Mouse (Mus musculus) olfactory bulb, adult 2 months (tissue): ENCODE results near the gene Napa.

ENCODE experiments used
- CTCF ChIP-seq: fragments of 200-500 bp; IDR thresholded peaks from 2 replicates; pipeline ENCODE4 v1.5.1; 2012; ENCODE audit warnings: low read depth, mild to moderate bottlenecking, low read length, moderate library complexity; ENCODE audit not compliant: insufficient read depth
- POLR2A ChIP-seq: fragments of 200-500 bp; IDR thresholded peaks from 2 replicates; pipeline ENCODE4 v1.6.1; 2012; ENCODE audit warnings: mild to moderate bottlenecking, low read depth, low read length, moderate library complexity; ENCODE audit not compliant: insufficient read depth

GRCm38 (mm10) chr7:16101726-16102475 lies 3.6 kb downstream of the Napa start:
- no peak for TF ChIP-seq POLR2A
- TF ChIP-seq CTCF = no peak
